Mouse (Mus musculus) T-helper 17 cell (primary cell): Measurements from ENCODE around the gene Npnt.

Source experiments
- in situ Hi-C, 2 experiments: fragments of 300-600 bp; cut with MboI, MseI; formaldehyde crosslinking; loops; 1 replicate in 1 of 2; 2 replicates in 1 of 2; pipeline ENCODE4 v1.15.1; 2025; ENCODE audit warnings: high pct_unique_total_duplicates in 2 of 2

Npnt gene

DNA sequence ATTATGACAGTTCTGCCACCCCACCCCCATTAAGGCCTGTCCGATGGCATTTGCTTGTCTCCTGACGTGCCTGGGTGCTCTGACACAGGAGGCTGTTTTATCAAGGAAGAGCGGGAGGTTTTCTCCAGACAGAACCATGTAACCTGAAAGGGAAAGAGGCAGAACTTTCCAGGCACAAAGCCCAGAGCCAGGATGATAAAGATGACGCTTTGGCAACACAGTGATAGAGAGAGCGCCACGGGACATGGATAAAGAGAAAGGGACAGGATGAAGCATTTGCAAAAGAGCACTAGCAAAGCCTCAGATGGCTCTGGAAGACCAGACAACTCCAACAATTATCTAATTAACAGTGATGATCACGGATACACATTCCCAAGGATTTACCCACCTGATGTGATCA lies 56.0 kb downstream of the Npnt start:
- in situ Hi-C loops: no loop called here

DNA sequence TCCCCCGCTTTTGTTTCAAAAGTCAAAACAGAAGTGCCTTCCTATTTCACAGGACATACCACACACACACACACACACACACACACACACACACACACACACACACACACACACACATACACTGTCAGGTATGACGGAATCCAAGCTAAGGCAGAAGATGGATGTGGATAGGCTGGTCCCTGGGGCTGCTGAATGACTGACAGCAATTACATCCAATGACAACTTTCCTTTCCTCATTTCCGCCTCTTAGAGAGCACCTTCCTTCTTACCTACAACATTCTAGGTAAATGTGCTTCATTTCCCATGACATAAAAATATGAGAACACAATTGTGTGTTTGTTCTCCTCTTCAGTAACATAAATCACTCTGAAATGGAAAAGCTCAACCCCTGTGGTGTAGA lies 56.4 kb downstream of the Npnt start:
- in situ Hi-C loops: no loop called here

DNA sequence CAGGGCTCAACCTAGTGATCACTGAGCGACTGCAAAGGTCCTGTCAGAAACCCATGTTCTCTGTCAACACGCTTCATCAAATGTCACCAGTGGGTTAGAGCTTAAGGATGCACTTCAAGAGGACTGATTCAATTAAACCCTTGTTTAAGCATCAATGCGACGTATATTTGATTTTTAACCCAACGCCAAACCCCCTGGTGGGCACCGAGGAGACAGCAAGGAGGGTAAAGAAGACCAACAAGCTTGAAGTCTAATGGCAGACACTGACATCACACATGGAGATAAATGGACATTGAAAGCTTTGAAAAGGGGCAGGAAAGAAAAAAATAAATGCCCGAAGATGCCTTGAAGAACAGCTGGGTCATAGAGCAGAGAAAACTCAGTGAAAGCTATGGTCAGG lies 57.0 kb downstream of the Npnt start:
- in situ Hi-C loops: no loop called here

DNA sequence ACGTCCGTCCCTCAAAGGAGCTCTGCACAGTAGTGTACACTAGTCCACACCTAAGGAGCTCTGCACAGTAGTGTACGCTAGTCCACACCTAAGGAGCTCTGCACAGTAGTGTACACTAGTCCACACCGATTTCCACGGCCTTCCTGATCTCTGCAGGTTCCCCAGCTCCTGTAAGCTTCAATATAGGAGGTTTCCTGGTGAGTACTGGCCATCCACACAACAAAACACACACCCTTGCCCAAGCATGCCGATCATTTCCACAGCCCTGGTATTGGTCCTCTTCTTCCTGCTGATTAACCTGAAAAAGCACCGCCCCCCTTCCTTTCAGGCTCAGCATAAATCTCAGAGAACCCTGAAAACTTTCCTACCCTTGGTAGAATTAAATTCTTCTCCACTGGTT lies 57.6 kb downstream of the Npnt start:
- in situ Hi-C loops: no loop called here

DNA sequence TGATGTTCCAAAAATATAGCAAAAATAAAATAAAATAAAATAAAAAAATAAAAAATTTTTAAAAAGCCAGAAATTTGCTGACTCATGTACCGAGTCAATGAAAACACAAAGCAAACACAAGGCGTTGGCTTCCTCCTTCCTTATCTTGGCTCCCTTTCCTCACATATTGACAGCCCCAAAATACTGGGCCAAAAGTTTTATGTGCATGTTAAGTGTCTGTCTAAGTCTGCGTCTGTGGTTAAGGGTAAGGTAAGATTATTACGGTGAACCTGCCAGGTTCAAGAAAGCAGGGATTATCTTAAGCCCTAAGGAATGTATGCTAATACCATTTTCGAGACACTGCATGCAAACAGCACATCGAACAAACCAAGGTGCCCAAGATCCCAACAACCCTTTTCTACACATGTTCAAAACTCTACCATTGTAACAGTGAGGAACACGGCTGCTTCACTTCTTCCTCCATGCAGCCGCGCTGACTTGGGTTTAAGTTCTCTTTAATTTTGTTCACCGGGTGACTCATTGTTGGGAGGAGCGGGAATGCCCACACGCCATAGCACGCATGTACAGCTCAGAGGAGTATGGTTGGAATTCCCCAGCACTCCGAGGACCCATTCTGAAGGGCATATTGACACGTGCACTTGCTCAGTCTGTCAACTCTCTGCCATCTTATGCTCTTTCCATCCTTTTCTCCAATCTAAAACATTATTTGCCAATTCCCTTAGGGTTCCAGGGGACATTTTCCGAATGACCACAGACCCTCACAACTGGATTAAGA lies 62.8 kb downstream of the Npnt start:
- in situ Hi-C loops: no loop called here

DNA sequence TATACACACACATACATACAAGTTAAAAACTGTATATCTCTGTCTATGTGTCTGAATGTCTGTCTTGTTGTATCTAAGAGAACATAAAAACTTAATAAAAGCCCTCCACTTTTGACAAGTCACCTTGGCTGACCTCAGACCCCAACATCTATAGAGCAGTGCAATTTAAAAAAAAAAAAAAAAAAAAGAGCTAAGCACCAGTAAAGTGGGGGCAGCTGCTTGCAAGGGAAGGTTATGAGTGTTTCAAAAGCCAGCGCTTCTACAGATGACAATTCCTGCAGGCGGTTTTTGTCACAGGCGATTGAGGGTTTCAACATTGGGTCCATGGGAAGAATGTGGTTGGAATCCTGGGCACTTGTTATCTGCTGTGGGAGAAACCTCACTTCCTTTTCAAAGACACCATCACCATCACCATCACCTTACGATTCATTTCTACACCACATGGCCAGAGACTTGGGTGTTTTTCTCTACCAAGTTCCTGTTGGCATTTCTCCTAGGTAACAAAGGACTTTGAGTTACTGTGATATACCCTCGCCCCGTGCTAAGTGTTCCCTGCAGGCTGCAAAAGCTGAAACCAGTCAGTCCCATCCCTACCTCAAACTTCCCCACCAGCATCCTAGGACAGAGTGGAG lies 63.6 kb downstream of the Npnt start:
- in situ Hi-C loops: no loop called here

DNA sequence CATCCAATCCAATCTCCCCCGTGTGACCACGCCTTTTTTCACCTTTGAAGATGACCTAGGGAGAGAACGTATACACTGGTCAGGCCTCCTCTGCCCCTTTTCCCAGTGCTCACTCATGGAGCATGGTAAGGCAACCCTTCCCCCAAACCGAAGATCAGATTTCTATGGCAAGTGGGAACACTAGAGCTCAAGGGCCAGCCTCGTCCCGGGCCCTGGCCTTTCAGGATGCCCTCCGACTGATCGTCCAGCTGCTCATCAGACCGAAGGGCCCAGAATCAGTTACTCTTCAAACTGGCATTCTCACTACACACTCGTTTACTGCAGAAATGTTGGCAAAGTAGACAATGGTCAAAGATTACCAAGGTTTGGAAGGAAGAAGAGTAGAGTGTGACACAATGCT lies 65.6 kb downstream of the Npnt start:
- in situ Hi-C loops: no loop called here

DNA sequence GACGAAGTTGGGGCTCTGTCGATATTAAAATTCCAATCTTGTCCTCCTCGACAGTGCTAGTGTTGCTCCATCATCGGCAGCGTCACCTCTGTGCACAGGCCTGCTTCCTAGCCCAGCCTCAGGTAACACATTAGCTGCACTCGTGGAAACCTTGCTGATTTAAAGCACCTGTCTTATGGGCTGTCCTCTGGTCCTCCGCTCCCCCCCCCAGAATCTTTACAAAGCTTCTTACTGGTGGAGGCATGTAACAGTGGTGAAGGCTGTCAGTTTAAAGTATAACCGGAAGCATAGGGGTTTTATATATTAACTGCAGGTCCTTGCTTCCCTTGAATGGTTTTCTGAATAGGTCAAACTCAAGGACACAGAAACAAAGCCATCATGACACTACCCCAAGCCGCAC lies 66.8 kb downstream of the Npnt start:
- in situ Hi-C loops: no loop called here

DNA sequence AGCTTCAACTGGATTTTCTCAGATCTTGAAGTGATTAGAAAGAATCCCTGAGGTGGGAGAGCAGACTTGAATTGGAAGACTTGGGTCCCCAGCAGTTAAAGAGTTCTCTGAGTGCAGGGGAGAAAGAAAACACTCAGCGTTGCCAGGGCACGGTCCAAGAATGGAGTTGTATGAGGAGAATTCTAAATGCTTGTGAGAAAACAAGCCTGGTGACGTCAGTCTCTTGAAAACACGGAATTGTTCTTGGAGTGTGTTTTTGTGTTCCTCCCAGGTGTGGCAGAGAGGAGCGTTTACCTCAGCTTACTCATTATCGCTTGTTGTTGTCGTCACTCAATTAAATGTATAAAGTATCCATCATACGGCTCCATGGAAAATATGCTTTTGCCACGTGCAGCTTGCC lies 69.3 kb downstream of the Npnt start:
- in situ Hi-C loops: no loop called here

DNA sequence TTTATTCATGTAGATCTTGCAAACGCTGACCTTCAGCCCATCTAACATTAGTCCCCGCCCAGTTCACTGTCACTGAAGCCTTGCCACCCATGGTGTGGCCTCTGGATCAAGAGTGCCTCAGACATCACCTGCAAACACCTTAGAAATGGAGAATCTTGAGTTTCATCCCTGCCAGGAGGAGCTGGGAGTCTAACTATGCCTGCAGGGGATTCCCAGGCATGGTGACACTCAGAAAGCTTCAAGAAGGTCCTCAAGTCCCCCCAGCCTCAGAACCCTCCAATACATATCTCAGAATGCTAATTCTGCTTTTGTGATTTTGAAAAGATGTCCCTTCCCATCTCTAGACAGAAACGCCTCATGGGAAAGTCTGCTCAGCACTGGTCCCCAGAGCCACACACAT lies 69.7 kb downstream of the Npnt start:
- in situ Hi-C loops: no loop called here

DNA sequence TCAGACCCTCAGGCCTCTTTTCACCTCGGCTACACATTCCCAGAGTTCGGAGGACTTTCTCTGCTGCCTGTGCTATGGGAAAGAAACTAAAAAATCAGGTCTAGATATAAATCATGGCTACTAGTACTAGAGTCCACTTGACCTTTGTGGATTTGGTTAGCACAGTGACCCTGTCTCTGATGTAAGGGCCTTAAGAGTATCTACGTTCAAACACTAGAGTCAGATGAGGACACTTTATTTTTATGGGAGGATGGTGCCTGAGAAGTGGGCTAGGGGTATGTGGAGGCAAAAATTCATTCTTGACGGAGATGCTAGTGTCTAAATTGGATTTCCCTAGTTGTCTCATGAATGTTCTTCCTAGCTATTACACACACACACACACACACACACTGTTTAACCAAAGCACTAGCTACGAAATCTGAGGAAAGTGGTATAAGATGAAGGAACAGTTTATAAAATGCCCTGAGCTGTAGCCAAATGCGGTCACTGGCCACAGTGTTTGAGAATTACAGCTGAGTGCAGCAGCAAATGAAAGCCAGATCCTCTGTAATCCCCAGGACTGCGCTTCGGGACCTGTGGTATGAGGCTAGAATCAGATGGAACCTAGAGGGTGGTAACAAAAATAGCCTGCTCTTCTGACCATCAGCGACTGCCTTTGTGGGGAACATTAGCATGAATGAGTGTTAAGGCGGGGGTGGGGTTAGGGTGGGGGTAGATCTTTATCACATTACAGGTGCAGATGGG lies 73.0 kb downstream of the Npnt start:
- in situ Hi-C loops: no loop called here

DNA sequence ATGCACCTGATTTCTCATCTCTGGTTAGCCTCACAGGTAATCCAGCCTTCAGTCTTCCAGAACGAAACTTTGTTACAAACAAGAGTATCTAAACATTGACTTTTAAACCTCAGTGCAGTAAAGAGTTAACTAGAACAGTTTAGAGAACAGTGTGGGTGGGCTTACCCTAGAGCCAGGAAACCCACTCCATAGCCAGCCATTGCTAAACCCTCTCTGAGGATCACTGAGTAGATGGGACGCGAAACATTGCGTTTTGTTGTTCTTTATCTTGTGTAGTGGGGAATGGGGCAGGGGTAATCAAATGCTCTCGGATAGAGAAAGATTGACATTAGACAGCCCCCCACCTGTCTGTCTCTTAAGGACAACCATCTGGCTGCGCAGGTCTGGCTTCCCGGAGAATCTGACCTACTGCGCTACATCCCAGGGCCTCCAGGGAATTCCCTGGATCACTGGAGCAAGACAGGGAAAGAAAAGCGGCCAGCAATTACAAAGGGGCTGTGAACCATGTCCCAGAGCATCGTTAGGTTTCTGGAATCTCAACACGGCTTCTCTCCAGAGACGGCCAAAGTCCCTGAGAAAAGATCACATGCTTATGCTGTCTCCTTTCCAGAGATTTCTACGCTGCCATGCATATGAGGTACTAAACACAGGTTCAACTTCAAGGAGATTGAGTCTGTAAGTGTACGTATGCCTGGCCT lies 73.9 kb downstream of the Npnt start:
- in situ Hi-C loops: no loop called here

DNA sequence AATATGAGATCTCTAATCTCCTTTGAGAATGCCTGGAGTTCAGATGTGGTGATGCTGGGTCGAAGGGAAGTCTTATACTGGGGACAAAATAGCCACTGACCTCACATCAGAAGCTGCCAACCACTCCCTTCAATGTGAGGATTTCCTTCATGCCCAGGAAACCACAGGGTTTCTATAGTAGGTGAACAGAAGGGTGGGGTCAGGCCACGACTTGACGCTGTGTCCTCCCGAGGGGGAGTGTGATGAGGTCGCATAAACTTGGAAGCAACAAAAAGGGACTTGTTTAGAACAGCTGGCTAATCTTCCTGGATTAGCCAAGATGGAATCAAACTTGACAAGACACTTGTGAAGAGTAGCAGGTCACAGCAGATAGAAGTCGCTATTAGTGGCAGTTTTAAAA lies 76.8 kb downstream of the Npnt start:
- in situ Hi-C loops: loop anchor here in 1 of 2 experiments (5.0 kb wide), 1 partner anchor 86 kb away; no protein-coding TSS in a partner anchor

DNA sequence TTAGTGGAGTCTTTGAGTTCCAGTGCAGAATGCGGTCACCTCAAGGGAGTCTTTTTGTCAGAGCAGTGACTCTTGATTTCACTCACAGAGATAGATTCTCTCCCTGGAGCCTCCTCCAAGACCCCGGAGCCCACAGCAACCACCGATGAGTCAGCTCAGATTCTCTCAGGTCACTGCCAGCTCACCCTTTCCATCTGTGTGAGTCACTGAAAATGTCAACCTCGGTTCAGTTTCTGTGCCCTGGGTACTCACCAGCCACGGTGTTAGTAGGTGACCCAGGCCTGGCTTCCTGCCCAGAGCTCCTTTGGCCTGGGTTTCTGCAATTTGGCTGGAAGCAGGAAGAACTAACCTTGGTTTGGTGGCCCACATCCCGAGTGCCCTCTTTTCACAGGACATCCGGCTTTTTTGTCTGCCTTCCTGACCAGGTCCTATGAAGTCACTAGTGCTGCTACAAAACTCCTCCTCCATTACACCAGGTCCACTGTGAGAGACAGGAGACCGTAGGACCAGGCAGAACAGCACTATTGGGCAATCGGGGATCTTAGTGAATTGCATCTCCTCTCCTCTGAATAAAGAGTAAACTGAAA lies 78.7 kb downstream of the Npnt start:
- in situ Hi-C loops: loop anchor here in 1 of 2 experiments (5.0 kb wide), 1 partner anchor 84 kb away; no protein-coding TSS in a partner anchor

DNA sequence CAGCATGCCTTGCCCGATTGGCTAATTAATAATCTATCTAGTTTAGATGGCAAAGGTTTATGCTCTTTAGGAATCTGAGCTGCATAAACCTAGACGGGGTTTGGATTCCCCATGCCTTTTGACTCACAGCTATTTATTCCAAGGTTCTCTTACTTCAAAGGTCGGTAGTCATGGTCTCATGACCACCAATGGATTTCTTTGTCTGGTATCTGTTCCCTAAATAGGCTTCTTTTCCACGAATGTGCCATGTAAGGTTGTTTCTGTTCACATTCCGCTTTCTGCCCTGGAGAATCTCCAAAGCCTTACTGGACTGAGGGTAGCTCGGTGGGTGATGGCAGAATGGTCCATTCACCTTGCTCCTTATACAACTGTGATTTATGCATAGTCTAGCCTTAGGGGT lies 80.0 kb downstream of the Npnt start:
- in situ Hi-C loops: loop anchor here in 1 of 2 experiments (5.0 kb wide), 1 partner anchor 83 kb away; no protein-coding TSS in a partner anchor

DNA sequence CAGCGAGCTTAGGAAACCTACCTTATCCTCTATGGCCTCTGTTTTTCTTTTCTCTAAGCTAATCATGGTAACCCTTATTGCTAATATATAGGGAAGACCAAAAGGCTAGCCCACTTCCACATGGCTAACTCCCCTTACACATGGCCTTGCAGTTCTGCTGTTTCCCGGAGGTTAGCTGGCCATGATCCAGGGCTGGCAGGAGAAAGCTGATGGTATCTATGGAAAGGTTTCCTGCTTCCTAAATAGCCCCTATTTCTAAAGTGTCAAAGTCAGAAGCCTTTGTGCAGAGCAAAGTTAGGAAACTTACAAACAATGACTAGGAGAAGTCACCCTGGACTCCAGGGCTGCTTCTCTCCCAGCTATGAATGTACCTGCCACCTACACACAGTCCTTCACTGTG lies 81.3 kb downstream of the Npnt start:
- in situ Hi-C loops: no loop called here

DNA sequence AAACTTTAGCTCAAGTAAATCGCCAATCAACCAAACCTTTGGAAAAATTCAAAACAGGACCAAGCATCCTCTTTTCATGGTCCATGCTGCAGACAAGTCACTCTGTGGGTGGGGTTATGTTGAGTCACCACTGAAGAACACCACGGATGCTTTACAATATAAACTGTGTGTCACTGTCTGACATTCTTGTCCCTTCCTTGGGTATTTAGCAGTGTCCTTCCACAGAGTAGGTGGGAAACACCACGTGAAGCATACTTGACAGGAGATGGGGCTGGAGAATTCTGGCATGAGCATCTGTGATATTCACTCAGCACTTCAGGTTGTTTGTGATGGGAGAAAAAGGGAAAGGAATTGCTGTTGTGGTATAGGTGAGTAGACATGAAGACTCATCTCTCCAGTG lies 83.1 kb downstream of the Npnt start:
- in situ Hi-C loops: no loop called here

DNA sequence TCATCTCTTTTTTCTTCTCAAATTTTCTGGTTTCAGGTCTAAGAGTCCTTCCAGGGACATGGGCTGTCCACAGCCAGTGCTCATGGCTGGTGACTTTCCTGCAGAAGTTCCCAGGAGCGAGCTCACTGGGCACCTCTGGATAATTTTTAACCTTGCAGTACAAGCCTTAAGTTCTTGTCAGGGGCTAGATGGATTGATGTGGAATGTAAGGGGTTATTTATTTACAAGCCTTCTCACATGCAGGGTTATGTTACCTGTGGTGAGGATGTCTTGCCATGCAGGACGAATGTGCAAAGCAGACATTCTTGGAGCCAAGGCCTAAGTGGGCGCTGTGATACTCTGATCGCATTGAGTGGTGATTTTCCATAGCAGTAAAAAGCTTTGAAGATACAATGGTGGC lies 84.5 kb downstream of the Npnt start:
- in situ Hi-C loops: no loop called here

DNA sequence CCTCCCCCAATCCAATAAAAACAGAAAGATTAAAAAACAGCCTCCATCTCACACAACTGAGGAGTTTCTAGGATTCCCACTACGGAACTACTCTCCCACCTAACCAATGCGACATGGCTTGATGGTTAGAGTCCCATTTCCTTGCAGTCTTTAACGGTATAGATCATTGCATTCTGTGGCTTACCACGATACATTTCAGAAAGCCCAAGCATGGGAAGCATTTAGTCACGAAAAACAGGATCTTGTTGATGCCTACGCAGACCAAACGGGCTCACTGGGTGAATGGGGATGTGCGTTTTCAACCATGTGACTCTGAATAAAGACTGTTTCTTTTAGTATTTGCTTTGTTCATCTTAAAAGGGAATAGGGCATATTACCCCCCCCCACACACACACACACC lies 85.1 kb downstream of the Npnt start:
- in situ Hi-C loops: loop anchor here in 1 of 2 experiments (5.0 kb wide), 1 partner anchor 78 kb away; no protein-coding TSS in a partner anchor

DNA sequence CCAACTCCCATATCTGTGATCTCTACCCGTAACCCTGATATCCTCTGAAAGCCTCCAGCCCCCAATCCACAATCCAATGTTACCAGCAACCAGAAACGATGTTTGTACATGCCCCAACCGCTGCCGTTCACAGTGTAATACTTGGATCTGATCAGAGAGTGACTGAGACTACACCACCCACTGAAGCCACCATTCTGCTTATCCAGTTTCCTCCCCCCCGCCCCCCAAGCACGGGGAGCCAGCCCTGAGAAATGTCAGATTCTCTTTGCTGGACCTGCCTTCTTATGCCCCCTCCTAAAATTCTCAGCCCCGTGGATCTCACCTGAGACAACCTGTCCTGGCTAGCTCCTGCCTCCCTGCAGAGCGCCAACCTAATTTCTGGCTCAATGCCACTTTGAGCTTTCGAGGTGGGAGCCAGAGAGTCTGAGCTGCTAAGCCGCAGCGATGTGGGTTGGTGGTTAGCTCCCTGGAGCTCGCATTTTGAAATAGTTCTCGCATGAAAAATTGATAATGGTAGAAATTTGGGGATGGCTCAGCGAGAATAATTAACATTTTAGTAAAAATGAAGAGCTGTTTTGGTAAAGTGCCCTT lies 85.7 kb downstream of the Npnt start:
- in situ Hi-C loops: loop anchor here in 1 of 2 experiments (5.0 kb wide), 1 partner anchor 77 kb away; no protein-coding TSS in a partner anchor

DNA sequence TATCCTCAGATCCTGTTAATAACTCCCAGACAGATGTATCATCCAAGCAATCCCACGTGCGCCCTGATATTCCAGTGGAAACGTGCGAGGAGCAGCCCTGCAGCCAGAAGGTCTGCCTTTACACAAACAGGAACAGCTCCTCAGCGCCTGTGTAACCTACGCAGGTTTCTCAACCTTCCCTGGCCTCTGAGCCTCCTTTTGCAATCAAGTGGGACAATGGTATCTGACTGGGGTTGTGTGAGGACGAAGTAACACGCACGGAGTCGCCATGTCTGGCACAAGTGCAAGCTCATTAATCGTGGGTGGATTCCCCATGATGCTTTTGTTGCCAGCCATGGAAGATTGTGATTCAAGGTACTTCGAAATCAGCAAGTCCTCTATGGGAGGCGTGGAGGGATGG lies 86.2 kb downstream of the Npnt start:
- in situ Hi-C loops: loop anchor here in 1 of 2 experiments (5.0 kb wide), 1 partner anchor 77 kb away; no protein-coding TSS in a partner anchor
